Mouse (Mus musculus) ES-E14 (cell line): ENCODE data around the gene Iqcn.

ENCODE experiments used
- CHD2 ChIP-seq: IDR thresholded peaks from 2 replicates; pipeline ENCODE4 v1.6.1; 2014; ENCODE audit warnings: mild to moderate bottlenecking, low read depth, low read length, inconsistent platforms
- HCFC1 ChIP-seq: IDR thresholded peaks from 2 replicates; pipeline ENCODE4 v1.6.1; 2012; ENCODE audit warnings: low read length, inconsistent platforms, borderline replicate concordance; ENCODE audit not compliant: insufficient read depth
- MAFK ChIP-seq: IDR thresholded peaks from 2 replicates; pipeline ENCODE4 v1.6.1; 2014; ENCODE audit warnings: mild to moderate bottlenecking, low read depth, low read length, inconsistent platforms; ENCODE audit not compliant: insufficient read depth
- ZNF384 ChIP-seq: IDR thresholded peaks from 2 replicates; pipeline ENCODE4 v1.6.1; 2012; ENCODE audit warnings: low read depth, low read length, inconsistent platforms

DNA sequence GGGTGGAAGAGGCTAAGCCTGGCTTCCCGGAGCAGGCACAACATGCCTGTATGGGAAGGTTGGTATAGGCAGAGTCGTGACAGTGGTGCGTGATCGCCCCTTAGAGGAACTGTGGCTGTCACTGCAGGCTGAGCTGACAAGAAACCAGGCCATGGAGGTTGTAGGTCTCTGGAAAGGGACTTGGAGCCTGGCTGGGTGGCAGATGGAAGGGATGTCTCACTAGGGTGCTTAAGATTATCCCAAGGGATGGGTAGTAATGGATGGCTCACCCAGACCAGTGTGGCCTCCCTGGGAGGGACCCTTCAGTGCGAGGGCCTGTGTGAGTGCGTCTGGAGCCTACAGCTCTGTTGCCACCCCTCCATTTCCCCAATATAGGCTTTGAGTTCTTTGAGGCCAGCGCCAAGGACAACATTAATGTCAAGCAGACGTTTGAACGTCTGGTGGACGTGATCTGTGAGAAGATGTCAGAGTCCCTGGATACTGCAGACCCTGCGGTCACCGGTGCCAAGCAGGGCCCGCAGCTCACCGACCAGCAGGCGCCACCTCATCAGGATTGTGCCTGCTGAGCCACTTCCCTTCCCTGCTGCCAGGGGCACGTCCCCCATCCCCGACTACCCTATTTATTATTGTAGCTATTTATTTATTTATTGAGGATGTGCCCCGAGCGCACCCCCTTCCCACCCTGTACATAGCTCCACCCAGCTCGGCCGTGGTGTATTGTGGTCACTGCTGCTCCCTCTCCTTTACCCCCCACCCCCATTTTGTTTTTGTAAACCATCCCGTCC, 54.5 kb downstream of the Iqcn start:
- TF ChIP-seq MAFK (no peak), HCFC1 (no peak), ZNF384 (no peak), CHD2 (no peak)
